In genomic region chr1:184734991-184735920, GRCm38 (mm10) we compare ENCODE assay signal across 8 mouse cellular contexts. TPM values are rescaled to one million over a fixed set of nuclear protein-coding genes. Genes with fewer than 3 reads are reported as not detected.
DNase-seq lines count a peak whose midpoint lies in the region; ATAC-seq and TF ChIP-seq lines count a peak whose summit lies in the region.

No protein-coding gene starts in this region.

- DNase-seq in embryo, embryonic 9.5 days (ENCODE audit: extremely low spot score): peak; percentile 41
- no peak for DNase-seq in embryo, embryonic 10 days (ENCODE audit: low spot score)
- peak; percentile 56 for DNase-seq in lung, postnatal 36 days
- DNase-seq in thymus, postnatal 4 days: no peak
- no peak for DNase-seq in cerebellum, adult 11-12 months
- no peak for DNase-seq in frontal cortex, postnatal 36 days (ENCODE audit: low spot score in 2 of 2)

- no peak for ATAC-seq in kidney, embryonic 15.5 days (replicated peaks; ENCODE audit: low FRiP score)

- WGBS in bone marrow, adult 2 months: 4% methylated on average over 25 of the region's 25 CpGs
- WGBS in kidney, embryonic 15.5 days: 5% methylated on average over 25 of the region's 25 CpGs

- no peak overlapping the region for H3K4me2 ChIP-seq in kidney, embryonic 15.5 days

- peak overlapping the region; percentile 50 for H3K4me3 ChIP-seq in bone marrow, adult 2 months (replicated peaks; ENCODE audit: control insufficient read depth, low read depth, low read length)
- no peak overlapping the region for H3K4me3 ChIP-seq in kidney, embryonic 15.5 days (replicated peaks)

- no peaks in the 10 kb centered on the region for H3K36me3 ChIP-seq in kidney, embryonic 15.5 days

- H3K4me1 ChIP-seq in bone marrow, adult 2 months (ENCODE audit: control insufficient read depth, insufficient read depth, low read length): no peaks in the 10 kb centered on the region
- H3K4me1 ChIP-seq in kidney, embryonic 15.5 days: peaks cover 34% of the 10 kb centered on the region

- H3K27ac ChIP-seq in bone marrow, adult 2 months (ENCODE audit: control insufficient read depth, insufficient read depth, low read depth, low read length, poor library complexity): peak overlapping the region; percentile 62
- peak overlapping the region; percentile 56 for H3K27ac ChIP-seq in kidney, embryonic 15.5 days

- TF ChIP-seq CTCF in bone marrow, adult 2 months (IDR thresholded peaks at IDR 0.05; ENCODE audit: control insufficient read depth, insufficient read depth, low read length): no peak

- H3K9me3 ChIP-seq in kidney, embryonic 15.5 days (replicated peaks): no peaks in the 10 kb centered on the region

- TF ChIP-seq POLR2A in bone marrow, adult 2 months (IDR thresholded peaks at IDR 0.05; ENCODE audit: borderline replicate concordance, control insufficient read depth, low read depth, low read length): no peak

- H3K27me3 ChIP-seq in kidney, embryonic 15.5 days: peaks cover 92% of the 10 kb centered on the region

- H3K9ac ChIP-seq in kidney, embryonic 15.5 days: no peak overlapping the region

RNA-seq across cellular contexts. Expression of gene Hlx, which starts 2.8 kb away (rescaled TPM):
- 14.0 and 29.3 TPM in 2 replicates for polyA plus RNA-seq in bone marrow, adult 2 months (2011; ENCODE audit: insufficient read depth, insufficient read length, low replicate concordance, missing spikeins)
- 16.6 and 18.5 TPM in 2 replicates for polyA plus RNA-seq in kidney, embryonic 15.5 days (2015; fragmentation: Nextera tagmentation; extraction: Ambion mirVana)

Comparison
In these comparisons a context has a peak if more than half of its experiments do, and no peak if none do; other contexts are left out.
1. DNase-seq: peak in embryo, embryonic 9.5 days (single experiment) and lung, postnatal 36 days (single experiment); none in embryo, embryonic 10 days (single experiment), thymus, postnatal 4 days (single experiment), cerebellum, adult 11-12 months (single experiment) and frontal cortex, postnatal 36 days (0 of 2).